Comparison of ENCODE assay signal across 8 mouse cellular contexts in genomic region chr19:4037788-4038232, GRCm38 (mm10). TPM values are rescaled to one million over a fixed set of nuclear protein-coding genes. Genes with fewer than 3 reads are reported as not detected.
A peak's percentile ranks its signal among the peaks of the same experiment; 100 is the strongest.
DNase-seq lines count a peak whose midpoint lies in the region; ATAC-seq and TF ChIP-seq lines count a peak whose summit lies in the region.

TSS of gene Gstp1 (minus strand) at chr19:4037985.

- DNase-seq in MEL-GATA-1-ER (ENCODE audit: extremely low read depth, low read depth), result peak; percentile 72
- DNase-seq in cerebellum, adult 9-10 months, result peak; percentile 81
- DNase-seq in layer of hippocampus, adult 8-10 months (ENCODE audit: low spot score in 2 of 2), result peak; percentile 88 to 91
- DNase-seq in lung, embryonic 14.5 days, result peak; percentile 94
- DNase-seq in thymus, adult 18-20 months, result peak; percentile 80 to 84

- H3K4me3 ChIP-seq in lung, embryonic 14.5 days (ENCODE audit: low read depth, low read length), result peak within 1 kb of the TSS; percentile 50
- peak within 1 kb of the TSS; percentile 85 for H3K4me3 ChIP-seq in olfactory bulb, adult 2 months (ENCODE audit: insufficient read depth, low read depth, low read length)

- TF ChIP-seq POLR2A in olfactory bulb, adult 2 months (IDR thresholded peaks at IDR 0.05; ENCODE audit: insufficient read depth, low read depth, low read length), result peak; percentile 67

- no peaks in the 10 kb centered on the region for H3K27me3 ChIP-seq in lung, embryonic 14.5 days (ENCODE audit: insufficient read depth, low read length)

- TF ChIP-seq CTCF in lung, embryonic 14.5 days (IDR thresholded peaks at IDR 0.05; ENCODE audit: low read depth), result peak; percentile 44; the same call in 1 of the 2 replicates
- no peak for TF ChIP-seq CTCF in olfactory bulb, adult 2 months (IDR thresholded peaks at IDR 0.05; ENCODE audit: insufficient read depth, low read depth, low read length)

- no peaks in the 10 kb centered on the region for H3K9me3 ChIP-seq in lung, embryonic 14.5 days (ENCODE audit: low read depth, low read length)

- peak within 1 kb of the TSS; percentile 75 for H3K4me2 ChIP-seq in lung, embryonic 14.5 days

- peak within 1 kb of the TSS; percentile 79 for H3K9ac ChIP-seq in lung, embryonic 14.5 days

- under 1% methylated on average over 26 of the region's 26 CpGs for WGBS in lung, embryonic 14.5 days
- WGBS in olfactory bulb, adult 2 months, result under 1% methylated on average over 26 of the region's 26 CpGs

- H3K4me1 ChIP-seq in lung, embryonic 14.5 days (ENCODE audit: insufficient read depth), result peaks cover 4% of the 10 kb centered on the region; the same call in 1 of the 2 replicates
- H3K4me1 ChIP-seq in olfactory bulb, adult 2 months (ENCODE audit: control insufficient read depth, insufficient read depth, low read length), result peaks cover 9% of the 10 kb centered on the region

- H3K36me3 ChIP-seq in lung, embryonic 14.5 days (ENCODE audit: insufficient read depth), result 0 out of 2 replicates have a peak, but pooled peaks cover 6% of the 10 kb centered on the region

- ATAC-seq in frontal cortex, adult (ENCODE audit: low TSS enrichment), result peak; percentile 97
- peak; percentile 90 to 99 for ATAC-seq in hematopoietic stem cell, adult 5-6 weeks (replicated peaks in 1 of 2; ENCODE audit: insufficient read depth in 1 of 2, low FRiP score in 2 of 2, low TSS enrichment in 1 of 2, low read depth in 1 of 2, poor library complexity in 2 of 2, severe bottlenecking in 2 of 2)
- ATAC-seq in lung, embryonic 14.5 days (ENCODE audit: insufficient read depth), result peak; percentile 90

- peak within 1 kb of the TSS; percentile 33; the same call in 1 of the 2 replicates for H3K27ac ChIP-seq in lung, embryonic 14.5 days (ENCODE audit: low read depth)
- peak within 1 kb of the TSS; percentile 71 for H3K27ac ChIP-seq in olfactory bulb, adult 2 months (ENCODE audit: insufficient read depth, low read depth, low read length)

RNA-seq across cellular contexts. Expression of gene Gstp1, which starts in this region (rescaled TPM):
- 62.7 and 72.5 TPM in 2 replicates for total RNA-seq in hematopoietic stem cell, adult 5-6 weeks (2017)
- total RNA-seq in layer of hippocampus, adult 8-10 months (2022), result 100 to 1,000 TPM; 395 to 468 (median 434) TPM
- 424 and 468 TPM in 2 replicates for polyA plus RNA-seq in lung, embryonic 14.5 days (2014; fragmentation: Nextera tagmentation; extraction: Ambion mirVana)
- not detected in 2 replicates for polyA plus RNA-seq in olfactory bulb, adult 2 months (2012; ENCODE audit: insufficient read depth, insufficient read length, low replicate concordance, missing spikeins)

Comparison
In these comparisons a context has a peak if more than half of its experiments do, and no peak if none do; other contexts are left out.
1. Peak in every context shown above with its lines: DNase-seq, ATAC-seq, H3K4me3 ChIP-seq and H3K27ac ChIP-seq.